Mouse (Mus musculus): Measurements from ENCODE around the gene Gm42688.

The Gm42688 gene

DNA sequence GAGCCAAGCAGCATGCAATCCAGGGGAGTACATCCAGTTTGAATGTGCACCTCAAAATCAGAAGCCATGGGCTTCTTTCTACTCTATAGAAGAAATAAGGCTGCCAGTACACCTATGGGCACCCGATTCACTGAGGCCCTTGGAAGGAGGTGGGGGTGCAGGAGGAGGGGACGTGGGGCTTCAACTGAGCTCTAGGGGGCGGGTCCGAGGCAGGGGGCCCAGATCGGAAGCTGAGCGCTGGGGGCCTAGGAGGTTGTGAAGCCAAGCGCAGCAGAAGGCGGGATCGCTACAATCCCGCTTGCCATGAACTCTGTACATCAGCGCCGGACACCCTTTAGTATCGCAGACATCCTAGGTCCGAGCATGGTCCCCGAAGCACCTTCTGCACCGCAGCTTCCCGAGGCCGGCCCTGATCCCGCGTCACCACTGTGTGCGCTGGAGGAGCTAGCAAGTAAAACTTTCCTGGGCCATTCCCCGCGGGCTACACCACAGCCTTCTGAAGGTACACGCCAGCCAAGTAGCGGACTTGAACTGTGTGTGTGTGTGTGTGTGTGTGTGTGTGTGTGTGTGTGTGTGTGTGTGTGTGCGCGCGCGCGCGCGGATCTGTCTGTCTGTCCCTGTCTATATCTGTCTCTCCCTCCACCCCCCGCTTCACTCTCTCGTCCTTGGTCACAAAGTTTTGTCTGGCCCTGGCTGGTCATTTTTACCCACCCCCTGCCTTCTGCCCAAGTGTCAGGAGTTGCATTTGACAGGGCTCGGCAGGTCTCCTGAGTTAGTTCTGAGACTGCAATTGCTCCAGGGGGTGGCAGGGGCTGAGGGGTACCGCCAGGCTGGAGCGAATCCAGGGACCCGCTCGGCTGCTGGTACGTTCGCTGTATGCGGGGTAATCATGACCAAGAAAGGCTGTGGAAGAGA is 15.0 kb upstream of the Gm42688 start, which contains the start of gene Lbx2:
Gene Lbx2, plus strand, starts transcription at position 247 of the 915 bp plus-strand sequence.
- peak in 1 of 2 experiments; percentile 14 for DNase-seq

DNA sequence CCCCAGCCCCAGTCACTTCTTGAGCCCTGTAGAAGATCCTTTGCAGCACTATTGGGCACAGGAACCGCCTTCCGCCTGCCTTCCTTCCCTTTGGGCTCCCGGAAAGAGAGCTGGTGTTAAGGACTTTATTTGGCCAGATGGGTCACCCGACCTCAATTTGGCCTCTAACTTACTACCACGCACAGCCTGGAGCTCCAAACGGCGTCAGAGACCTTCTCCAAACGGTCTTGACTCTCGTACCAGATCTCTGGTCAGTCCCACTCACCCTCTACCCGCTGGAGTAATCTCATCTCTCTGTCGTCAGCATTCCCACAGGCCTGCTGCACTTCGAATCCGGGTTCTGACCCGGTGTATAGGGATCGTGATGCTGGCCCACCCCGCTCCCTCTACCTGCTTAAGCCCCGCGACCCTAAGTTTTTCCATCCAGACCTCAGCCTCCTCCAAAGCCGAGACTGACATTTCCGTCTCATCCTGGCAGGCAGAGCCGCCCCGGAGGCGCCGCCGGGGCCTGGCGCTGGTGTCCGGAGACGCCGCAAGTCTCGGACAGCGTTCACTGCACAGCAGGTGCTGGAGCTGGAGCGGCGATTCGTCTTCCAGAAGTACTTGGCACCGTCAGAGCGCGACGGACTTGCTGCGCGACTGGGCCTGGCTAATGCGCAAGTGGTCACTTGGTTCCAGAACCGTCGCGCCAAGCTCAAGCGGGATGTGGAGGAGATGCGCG is 14.1 kb upstream of the Gm42688 start:
- no peak for DNase-seq

DNA sequence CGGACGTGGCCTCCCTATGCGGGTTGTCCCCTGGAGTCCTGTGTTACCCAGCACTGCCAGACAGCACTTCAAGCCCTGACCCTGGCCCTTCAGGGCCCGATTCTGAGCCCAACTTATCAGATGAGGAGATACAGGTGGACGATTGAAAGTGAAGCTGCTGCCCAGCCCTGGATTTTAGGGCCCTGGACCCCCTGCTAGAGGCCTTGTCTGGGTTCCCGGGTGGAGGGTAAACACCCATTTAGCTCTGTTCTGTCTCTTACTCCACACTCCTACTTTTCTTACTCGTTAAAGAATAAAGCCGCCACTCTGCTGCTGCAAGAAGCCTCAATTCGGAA is 13.5 kb upstream of the Gm42688 start:
- no peak for DNase-seq

DNA sequence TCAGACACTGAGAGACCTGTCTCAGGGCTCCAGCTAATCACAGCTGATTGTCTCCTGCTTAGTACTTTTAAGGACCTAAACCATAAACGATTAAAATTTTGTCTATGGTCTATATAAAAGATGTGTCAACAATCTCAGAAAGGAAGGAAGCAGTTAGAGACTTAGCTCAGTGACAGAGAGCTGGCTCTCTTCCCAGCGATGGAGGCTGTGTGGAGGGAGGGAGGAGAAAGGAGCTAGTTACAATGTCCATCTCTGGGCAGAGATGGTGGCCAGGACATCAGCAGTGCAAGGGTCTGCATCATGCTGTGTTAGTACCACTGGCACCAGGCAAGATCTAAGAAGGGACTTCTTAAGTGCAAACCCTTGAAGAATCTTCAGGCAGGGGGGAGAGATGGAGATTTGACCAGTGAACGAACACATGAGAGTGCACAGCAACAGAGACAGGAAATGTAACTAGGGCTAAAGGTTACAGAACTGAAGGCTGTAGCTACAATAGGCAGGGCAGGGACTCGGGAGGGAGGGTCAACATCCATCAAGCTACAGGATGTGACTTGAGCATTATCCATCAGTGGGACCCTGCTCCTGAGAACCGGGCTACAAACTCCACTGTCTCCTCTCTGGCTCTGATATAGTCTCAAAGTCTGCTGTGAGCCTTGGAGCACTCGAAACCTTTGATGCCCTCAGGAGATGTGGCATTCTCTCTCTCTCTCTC is 8.8 kb upstream of the Gm42688 start:
- no peak for DNase-seq

DNA sequence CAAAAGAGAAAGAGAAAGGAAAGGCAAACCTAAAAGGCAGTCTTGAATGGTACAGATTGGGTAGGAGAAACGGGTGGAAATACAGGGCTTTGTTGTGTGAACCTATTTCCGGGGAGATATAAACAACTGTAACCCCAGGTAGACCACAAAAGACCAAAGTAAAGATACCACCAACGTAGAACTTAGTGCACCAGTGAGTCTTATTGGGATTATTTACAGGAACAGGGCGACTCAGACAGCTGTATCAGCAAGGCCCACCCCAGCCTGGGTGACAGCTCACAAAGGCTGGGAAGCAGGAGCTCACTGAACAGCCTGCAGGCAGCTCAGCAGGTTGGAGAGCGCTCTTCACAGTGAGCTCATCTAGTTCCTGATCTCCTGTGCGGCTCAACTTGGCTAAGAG is 5.4 kb upstream of the Gm42688 start:
- no peak for DNase-seq

DNA sequence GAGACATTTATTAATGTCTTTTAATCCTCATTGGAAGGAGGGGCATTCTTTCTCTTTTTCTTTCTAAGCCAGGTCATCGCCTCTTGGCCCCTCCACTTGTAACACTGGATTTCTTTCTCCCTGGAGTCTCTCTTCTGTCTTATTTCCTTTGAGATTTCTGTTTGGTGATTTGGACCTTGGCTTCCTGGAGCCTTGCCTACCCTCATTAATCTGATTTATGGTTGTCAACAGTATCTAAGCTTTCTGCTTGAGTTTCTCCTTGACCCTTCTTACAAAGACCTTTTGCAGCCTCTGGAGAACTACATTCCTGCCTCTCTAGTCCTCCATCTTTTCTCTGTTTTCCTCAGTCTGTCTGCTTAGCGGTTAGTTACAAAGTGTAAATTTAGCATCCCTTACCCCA is 3.0 kb upstream of the Gm42688 start:
- no peak for DNase-seq

DNA sequence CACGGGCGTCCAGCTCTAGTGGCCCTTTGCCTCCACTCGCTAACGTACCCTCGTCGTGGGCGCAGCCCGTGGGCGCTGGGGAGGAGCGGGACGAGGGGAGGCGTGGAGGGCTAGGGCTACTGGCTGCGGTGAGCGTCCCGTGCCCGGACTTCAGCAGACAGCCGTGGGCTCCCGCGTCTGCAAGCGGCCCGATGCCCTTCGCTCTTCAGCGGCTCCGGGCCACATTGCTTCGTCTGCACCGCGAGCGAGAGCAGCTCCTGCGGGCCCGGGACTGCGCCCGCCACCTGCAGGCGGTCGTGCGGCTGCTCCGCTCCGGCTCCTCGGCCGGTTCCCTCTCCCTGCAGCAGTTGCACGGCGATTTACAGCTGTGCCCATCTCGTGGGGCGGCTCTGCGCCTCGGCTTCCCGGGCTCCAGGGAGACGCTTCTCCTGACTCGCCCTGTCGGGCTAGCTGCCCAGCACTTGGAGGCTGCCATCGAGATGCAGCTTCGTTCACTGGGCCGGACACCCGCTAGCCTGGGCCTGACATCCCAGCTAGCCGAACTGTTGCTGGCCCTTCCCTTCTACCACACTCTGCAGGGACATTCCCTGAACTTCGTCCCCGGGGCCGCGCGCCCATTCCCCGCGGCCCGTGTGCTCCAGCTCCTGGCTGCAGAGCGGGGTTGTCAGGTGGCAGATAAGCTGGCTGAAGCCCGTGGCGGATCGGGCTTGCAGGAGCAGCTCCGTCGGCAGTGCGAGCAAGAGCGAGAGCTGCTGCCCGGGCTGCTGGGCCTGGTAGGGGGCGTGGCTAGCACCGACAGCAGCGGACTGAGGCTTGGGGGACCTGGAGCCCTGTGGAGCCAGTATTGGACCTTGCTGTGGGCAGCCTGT is 505 bp downstream of the Gm42688 start:
- peak; percentile 73 to 76 for DNase-seq

DNA sequence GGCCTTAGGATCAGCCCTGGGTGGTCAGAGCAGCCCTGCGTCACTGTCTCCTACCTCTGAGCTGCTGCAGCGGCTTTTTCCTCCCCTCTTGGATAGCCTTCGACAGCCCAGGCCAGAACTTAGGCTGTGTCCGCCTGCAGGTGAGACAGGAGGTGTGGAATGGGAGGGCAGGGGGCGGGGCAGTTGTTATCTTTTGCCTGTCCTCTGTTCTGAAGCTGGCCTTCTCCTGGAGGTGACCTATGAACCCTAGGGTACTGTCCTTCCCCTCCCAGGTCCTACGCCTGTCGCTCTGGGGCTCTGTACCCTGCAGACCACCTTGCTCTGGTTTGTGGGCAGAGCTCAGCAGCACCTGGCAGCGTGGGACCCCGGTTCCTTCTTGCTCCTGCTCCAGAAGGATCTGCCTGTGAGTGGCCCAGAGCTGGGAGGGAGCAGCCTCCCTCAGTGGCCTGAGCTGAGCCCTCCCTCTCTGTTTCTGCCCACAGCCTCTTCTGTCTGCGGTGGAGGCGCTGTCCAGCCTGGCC is 1.8 kb downstream of the Gm42688 start:
- no peak for DNase-seq

DNA sequence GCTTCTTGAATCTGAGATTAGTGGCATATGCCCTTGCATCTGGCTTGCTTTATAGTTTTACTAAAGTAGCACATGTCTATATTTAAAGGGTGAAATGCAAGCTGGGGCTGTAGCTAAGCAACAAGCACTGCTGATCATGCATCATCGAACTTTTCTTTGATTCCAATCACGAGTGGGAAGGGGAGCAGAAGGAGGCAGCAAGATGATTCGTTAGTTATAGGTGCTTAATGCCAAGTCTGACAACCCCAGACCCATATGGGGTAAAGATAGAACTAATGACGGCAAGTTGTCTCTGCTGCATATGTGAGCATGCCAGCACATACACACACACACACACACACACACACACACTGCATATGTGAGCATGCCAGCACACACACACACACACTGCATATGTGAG is 2.7 kb downstream of the Gm42688 start:
- no peak for DNase-seq

DNA sequence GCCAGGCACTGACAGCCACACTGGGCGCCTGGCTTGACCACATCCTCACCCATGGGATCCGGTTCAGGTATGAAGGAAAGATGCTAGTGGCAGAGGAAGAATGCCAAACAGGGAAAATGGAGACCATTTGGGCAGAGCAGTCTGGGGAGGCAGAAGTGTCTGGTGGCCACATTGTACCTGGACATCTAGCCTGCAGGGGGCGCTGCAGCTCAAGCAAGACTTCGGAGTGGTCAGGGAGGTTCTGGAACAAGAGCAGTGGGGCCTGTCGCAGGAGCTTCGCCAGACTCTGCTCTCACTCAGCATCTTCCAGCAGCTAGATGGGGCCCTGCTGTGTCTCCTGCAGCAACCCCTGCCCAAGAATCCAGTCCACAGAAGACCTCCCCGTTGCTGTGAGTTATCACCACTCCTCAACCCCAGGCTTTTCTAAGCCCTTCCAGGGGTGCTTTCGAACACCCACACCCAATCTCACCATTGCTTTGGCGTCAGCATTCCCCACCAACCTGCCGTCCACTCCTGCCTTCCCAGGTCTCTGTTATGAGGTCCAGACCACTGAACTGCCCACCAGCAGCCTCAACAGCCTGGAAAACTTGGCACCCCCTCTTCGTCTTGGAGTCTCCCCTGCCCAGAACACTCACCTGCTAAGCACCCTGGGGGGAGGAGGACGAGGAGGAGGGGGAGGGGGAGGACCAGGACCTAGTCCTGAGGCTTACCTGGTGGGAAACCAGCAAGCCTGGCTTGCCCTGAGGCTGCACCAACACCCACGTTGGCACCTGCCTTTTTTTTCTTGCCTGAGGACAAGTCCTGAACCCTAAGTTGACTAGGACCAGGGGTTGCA is 6.4 kb downstream of the Gm42688 start:
- peak; percentile 88 for DNase-seq

DNA sequence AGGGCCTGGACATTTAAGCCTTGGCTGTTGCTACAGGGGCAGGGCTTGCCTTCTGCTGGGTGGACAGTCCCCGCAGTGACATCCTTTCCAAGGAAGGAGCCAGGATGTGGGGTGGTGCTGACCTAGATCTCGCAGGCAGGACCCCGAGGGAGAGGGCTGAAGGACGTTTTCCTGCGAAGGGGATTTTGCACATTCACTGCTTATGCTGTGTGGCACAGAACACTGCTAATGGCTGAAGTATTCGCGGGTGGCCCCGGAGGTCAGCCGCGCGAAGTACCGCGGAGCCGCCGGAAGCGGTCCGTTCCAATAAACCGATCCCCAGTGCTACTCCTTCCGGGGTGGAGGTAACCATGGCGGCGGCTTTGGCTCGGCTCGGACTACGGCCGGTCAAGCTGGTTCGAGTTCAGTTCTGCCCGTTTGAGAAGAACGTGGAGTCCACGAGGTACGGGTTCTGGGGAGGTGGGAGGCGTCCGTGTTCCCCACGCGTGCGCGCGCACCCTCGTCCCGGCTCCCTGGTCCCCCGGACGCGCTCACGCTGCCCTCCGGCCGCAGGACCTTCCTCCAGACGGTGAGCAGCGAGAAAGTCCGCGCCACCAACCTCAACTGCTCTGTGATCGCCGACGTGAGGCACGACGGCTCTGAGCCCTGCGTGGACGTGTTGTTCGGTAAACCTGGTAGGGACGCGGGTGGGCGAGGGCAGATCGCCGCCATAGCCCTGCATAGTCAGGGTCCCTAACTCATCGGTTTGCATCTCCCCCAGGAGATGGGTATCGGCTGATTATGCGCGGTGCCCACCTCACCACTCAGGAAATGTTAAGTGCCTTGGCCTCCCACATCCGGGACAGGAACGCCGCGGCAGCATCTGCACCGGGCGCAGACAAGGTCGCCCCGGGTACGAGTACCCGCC is 7.6 kb downstream of the Gm42688 start, which contains the start of gene Mrpl53:
Gene Mrpl53, plus strand, starts transcription at position 279 of the 907 bp plus-strand sequence.
- DNase-seq, result peak; percentile 74 to 81

DNA sequence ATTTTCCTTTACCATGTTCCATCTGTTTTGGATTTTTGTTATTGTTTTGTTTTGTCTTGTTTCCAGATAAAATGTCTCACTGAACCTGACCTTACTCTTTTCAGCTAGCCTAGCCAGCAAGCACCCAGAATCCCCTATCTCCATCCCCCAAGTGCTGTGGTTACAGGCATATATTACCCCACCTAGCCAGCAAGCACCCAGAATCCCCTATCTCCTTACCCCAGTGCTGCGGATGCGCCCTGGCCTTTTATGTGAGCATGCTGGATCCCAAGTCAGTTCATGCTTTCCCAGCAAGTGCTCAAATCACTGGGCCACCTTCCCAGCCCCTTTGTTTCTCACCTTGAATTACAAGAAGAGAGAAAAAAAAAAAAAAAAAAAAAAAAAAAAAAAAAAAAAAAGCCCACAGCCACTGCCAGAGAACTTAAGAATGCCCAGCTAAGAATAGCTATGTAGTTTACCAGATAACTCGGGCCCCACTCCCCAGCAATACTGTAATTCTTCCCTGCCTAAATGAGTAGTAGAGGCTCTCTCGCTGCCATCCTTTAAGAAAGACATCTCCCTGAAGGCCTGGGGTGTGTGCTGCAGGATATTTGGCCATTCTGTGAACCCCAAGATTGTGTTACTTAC is 10.2 kb downstream of the Gm42688 start:
- DNase-seq, result no peak

DNA sequence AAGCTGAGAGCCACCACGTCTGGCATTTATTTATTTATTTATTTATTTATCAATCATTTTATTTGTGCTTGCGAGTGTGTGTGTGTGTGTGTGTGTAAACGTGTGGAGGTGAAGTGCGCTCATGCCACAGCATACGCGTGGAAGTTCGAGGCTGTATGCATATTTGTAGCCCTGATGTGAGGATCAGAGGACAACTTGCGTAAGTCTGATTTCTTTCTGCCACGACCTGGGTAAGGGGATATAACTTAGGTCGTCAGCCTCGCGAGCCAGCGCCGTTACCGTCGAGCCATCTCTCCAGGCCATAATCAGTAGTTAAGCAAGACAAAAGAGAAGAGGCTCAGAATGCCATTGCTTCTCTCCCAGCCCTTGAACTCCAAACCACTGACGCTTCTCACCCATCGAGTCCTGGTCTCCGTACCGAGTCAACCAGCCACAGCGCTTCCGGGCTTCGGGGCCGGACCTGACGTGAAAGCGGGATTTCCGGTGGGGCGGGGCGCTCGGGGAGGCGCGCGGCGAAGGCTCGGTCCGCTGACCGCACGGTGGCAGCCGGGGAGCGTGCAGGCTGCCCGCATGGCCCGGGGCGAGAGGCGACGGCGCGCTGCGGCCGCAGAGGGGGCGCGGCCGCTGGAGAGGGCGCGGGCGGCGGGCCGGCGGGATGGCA is 13.7 kb downstream of the Gm42688 start, which contains the start of gene Mogs:
Gene Mogs, plus strand, starts transcription at position 486 of the 661 bp plus-strand sequence.
- DNase-seq, result peak; percentile 96

DNA sequence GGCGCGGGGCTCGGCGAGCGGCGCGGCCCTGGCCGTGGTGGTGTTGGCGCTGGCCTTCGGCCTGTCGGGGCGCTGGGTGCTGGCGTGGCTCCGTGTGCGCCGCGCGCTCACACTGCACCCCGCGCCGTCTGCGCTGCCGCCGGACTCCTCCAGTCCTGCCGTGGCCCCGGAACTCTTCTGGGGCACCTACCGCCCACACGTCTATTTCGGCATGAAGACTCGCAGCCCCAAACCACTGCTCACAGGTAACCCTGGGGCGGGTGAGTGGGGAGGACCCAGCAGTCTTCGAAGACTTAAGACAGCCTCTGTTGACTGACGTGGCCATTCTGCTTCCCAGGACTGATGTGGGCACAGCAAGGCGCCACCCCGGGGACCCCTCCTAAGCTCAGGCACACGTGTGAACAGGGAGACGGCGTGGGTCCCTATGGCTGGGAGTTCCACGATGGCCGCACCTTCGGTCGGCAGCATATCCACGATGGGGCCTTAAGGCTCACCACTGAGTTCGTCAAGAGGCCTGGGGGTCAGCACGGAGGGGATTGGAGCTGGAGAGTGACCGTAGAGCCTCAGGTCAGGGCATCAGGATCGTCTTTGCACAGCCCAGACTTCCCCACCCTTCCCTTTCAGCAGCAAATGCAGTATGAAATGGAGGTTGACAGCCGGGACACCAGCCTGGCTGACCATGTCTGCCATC is 14.4 kb downstream of the Gm42688 start:
- peak in 1 of 2 experiments; percentile 42 for DNase-seq

DNA sequence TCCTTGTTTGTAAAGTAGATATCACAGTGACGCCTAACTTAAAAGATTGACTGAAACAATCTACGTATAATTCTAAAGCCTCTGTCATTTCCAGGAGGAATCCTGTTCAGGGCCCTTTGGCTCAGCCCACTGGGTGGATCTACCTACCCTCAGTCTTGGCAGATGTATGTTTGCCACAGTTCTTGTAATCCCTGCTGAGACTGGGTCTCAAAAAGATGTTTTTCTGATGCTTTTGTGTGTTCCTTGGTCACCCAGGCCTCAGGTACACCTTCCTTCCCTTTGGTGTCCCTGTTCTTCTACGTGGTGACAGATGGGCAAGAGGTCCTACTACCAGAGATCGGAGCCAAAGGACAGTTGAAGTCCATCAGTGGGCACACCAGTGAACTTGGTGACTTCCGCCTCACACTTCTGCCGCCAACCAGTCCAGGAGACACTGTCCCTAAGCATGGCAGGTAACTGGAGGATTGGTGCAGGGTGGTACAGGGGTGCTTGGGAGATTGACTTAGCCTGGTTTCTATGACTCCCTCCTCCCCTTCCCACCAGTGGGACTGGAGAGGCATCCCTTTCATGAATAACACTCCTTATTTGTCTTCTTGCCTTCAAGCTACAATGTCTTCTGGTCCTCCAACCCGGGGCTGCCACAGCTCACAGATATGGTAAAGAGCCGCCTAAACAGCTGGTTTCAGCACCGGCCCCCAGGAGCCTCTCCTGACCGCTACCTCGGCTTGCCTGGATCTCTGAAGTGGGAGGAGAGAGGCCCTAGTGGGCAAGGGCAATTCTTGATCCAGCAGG is 15.2 kb downstream of the Gm42688 start:
- no peak for DNase-seq

DNA sequence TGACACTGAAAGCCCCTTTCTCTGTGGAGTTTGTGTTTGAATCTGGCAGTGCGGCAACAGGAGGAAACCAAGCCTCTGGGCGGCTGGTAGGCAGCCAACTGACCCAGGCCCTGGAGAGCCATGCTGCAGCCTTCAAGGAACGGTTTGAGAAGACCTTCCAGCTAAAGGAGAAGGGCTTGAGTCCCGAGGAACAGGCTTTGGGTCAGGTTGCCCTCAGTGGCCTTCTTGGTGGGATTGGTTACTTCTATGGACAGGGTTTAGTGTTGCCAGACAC is 15.7 kb downstream of the Gm42688 start:
- DNase-seq, result no peak

DNA sequence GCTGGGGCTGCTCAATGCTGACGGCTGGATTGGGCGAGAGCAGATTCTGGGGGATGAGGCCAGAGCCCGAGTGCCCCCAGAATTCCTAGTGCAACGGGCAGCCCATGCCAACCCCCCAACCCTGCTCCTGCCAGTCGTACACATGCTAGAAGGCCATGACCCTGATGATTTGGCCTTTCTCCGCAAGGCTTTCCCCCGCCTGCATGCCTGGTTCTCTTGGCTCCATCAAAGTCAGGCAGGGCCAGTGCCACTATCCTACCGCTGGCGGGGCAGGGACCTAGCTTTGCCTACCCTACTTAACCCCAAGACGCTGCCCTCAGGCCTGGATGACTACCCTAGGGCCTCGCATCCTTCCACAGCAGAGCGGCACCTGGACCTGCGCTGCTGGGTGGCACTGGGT is 16.2 kb downstream of the Gm42688 start:
- no peak for DNase-seq

DNA sequence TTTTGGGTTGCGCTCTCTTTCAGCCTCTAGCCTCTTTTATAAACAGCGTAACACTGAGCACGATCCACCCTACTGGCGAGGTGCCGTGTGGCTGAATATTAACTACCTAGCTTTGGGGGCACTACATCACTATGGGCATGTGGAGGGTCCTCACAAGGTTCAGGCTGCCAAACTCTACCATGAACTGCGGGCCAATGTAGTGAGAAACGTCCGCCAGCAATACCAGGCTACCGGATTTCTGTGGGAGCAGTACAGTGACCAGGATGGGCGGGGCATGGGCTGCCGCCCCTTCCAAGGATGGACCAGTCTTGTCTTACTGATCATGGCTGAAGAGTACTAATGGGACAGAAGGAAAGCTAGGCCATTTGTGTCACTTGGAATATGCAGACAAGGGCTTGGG is 17.0 kb downstream of the Gm42688 start:
- no peak for DNase-seq

Measured in B cell, adult 2 months (primary cell).